Mouse (Mus musculus) kidney, embryonic 14.5 days (tissue): ENCODE results near the gene Ncam1. TPM values are rescaled to one million over a fixed set of nuclear protein-coding genes. Genes with fewer than 3 reads are reported as not detected.

ENCODE experiments used
- ATAC-seq: fragments of 200-750 bp; cut with Nextera tagmentation; 2 replicates; pipeline ENCODE4 v1.8.0; 2017; ENCODE audit warnings: moderate number of reproducible peaks, mild to moderate bottlenecking, moderate TSS enrichment, moderate library complexity; ENCODE audit not compliant: low FRiP score, low TSS enrichment
- H3K27ac ChIP-seq: fragments of 300-500 bp; sonication (generic); 2 replicates; pipeline ENCODE4 v1.5.1; 2014; ENCODE audit warnings: low read depth, mild to moderate bottlenecking, low read length, moderate library complexity, mixed read lengths
- H3K27me3 ChIP-seq: fragments of 300-500 bp; sonication (generic); 2 replicates; pipeline ENCODE4 v1.6.1; 2014; ENCODE audit warnings: mild to moderate bottlenecking, low read length; ENCODE audit not compliant: control insufficient read depth, insufficient read depth
- H3K36me3 ChIP-seq: fragments of 300-500 bp; sonication (generic); 2 replicates; pipeline ENCODE4 v1.6.1; 2014; ENCODE audit warnings: low read length, mixed read lengths; ENCODE audit not compliant: control insufficient read depth, insufficient read depth
- H3K4me1 ChIP-seq: fragments of 300-500 bp; sonication (generic); 2 replicates; pipeline ENCODE4 v1.6.1; 2014; ENCODE audit warnings: low read length, mixed read lengths; ENCODE audit not compliant: control insufficient read depth, insufficient read depth
- H3K4me2 ChIP-seq: fragments of 300-500 bp; sonication (generic); replicated peaks from 2 replicates; pipeline ENCODE4 v1.6.1; 2014; ENCODE audit warnings: low read depth, mild to moderate bottlenecking, low read length
- H3K4me3 ChIP-seq: fragments of 300-500 bp; sonication (generic); 2 replicates; pipeline ENCODE4 v1.5.1; 2014; ENCODE audit warnings: mild to moderate bottlenecking, low read length
- H3K9ac ChIP-seq: fragments of 300-500 bp; sonication (generic); 2 replicates; pipeline ENCODE4 v1.6.1; 2014; ENCODE audit warnings: low read depth, mild to moderate bottlenecking, low read length, moderate library complexity
- H3K9me3 ChIP-seq: fragments of 300-500 bp; sonication (generic); 2 replicates; pipeline ENCODE4 v1.6.1; 2016; ENCODE audit warnings: low read length; ENCODE audit not compliant: control insufficient read depth
- WGBS: fragments of 180-500 bp; shearing (Covaris S2); extraction: QIAGEN DNeasy Blood & Tissue Kit; methylation state at CpG from one replicate; pipeline ENCODE4 v1.1.7; 2014; 5-methylcytosine and 5-hydroxymethylcytosine counted together
- polyA plus RNA-seq: library from polyadenylated mRNA; unstranded; fragments of >200 nt; fragmentation: Nextera tagmentation; extraction: Ambion mirVana; gene quantifications from 2 replicates; pipeline ENCODE4 v1.2.1, GENCODE M21; 2014

Gene Ncam1
- polyA plus RNA-seq, 1 experiment from 2014 or later = 126 TPM

GRCm38 (mm10) chr9:49608191-49608590, 190.5 kb downstream of the Ncam1 start:
- no peaks in the 10 kb centered on the region for H3K36me3 ChIP-seq
- 0 out of 2 replicates have a peak, but pooled peaks cover 4% of the 10 kb centered on the region for H3K4me1 ChIP-seq
- no peak overlapping the region for H3K4me3 ChIP-seq
- no peak overlapping the region for H3K9ac ChIP-seq
- H3K27me3 ChIP-seq = no peaks in the 10 kb centered on the region
- no peak overlapping the region for H3K4me2 ChIP-seq
- H3K27ac ChIP-seq = no peak overlapping the region
- WGBS = 37% methylated on average over 2 of the region's 2 CpGs
- no peak for ATAC-seq
- H3K9me3 ChIP-seq = no peaks in the 10 kb centered on the region

- Histone ChIP-seq H3K9ac (no peak overlapping the region), H3K9me3 (no peaks in the 10 kb centered on the region), H3K27ac (no peak overlapping the region), H3K36me3 (no peaks in the 10 kb centered on the region), H3K4me1 (0 out of 2 replicates have a peak, but pooled peaks cover 4% of the 10 kb centered on the region), H3K4me2 (no peak overlapping the region), H3K4me3 (no peak overlapping the region), H3K27me3 (no peaks in the 10 kb centered on the region)
- 31% methylated on average over 2 of the region's 2 CpGs for WGBS
- no peak for ATAC-seq
Observed at GRCm38 (mm10) chr9:49606717-49607116, 192.0 kb downstream of the Ncam1 start.

- H3K27ac ChIP-seq = no peak overlapping the region
- 36% methylated on average over 5 of the region's 5 CpGs for WGBS
- H3K27me3 ChIP-seq = no peaks in the 10 kb centered on the region
- H3K4me3 ChIP-seq = no peak overlapping the region
- H3K4me1 ChIP-seq = 0 out of 2 replicates have a peak, but pooled peaks cover 4% of the 10 kb centered on the region
- peak; percentile 35; the same call in 1 of the 2 replicates for ATAC-seq
- no peaks in the 10 kb centered on the region for H3K9me3 ChIP-seq
- no peak overlapping the region for H3K9ac ChIP-seq
- no peaks in the 10 kb centered on the region for H3K36me3 ChIP-seq
- H3K4me2 ChIP-seq = no peak overlapping the region
Observed at GRCm38 (mm10) chr9:49606317-49606716, 192.4 kb downstream of the Ncam1 start.

GRCm38 (mm10) chr9:49605791-49606190, 192.9 kb downstream of the Ncam1 start:
- no peak overlapping the region for H3K27ac ChIP-seq
- no peak overlapping the region for H3K4me2 ChIP-seq
- H3K9ac ChIP-seq = no peak overlapping the region
- 0 out of 2 replicates have a peak, but pooled peaks cover 4% of the 10 kb centered on the region for H3K4me1 ChIP-seq
- H3K4me3 ChIP-seq = no peak overlapping the region
- WGBS = 51% methylated on average over 4 of the region's 4 CpGs
- no peaks in the 10 kb centered on the region for H3K36me3 ChIP-seq
- no peak for ATAC-seq
- no peaks in the 10 kb centered on the region for H3K9me3 ChIP-seq
- H3K27me3 ChIP-seq = no peaks in the 10 kb centered on the region

- H3K36me3 ChIP-seq = no peaks in the 10 kb centered on the region
- no peak overlapping the region for H3K27ac ChIP-seq
- no peak overlapping the region for H3K4me3 ChIP-seq
- H3K9me3 ChIP-seq = no peaks in the 10 kb centered on the region
- H3K9ac ChIP-seq = no peak overlapping the region
- no peak overlapping the region for H3K4me2 ChIP-seq
- no peak for ATAC-seq
- WGBS = 88% methylated on average over 3 of the region's 3 CpGs
- no peaks in the 10 kb centered on the region for H3K27me3 ChIP-seq
- 0 out of 2 replicates have a peak, but pooled peaks cover 4% of the 10 kb centered on the region for H3K4me1 ChIP-seq
Observed at GRCm38 (mm10) chr9:49605351-49605750, 193.4 kb downstream of the Ncam1 start.

GRCm38 (mm10) chr9:49601215-49601614, 197.5 kb downstream of the Ncam1 start:
- Histone ChIP-seq H3K9ac (no peak overlapping the region), H3K9me3 (no peaks in the 10 kb centered on the region), H3K4me2 (no peak overlapping the region), H3K4me3 (no peak overlapping the region), H3K27ac (no peak overlapping the region), H3K4me1 (0 out of 2 replicates have a peak, but pooled peaks cover 2% of the 10 kb centered on the region), H3K36me3 (no peaks in the 10 kb centered on the region), H3K27me3 (no peaks in the 10 kb centered on the region)
- WGBS = 71% methylated on average over 4 of the region's 4 CpGs
- no peak for ATAC-seq

GRCm38 (mm10) chr9:49595635-49596348, 202.9 kb downstream of the Ncam1 start:
- Histone ChIP-seq H3K36me3 (no peaks in the 10 kb centered on the region), H3K4me1 (peaks cover 20% of the 10 kb centered on the region), H3K27me3 (no peaks in the 10 kb centered on the region), H3K9ac (peak overlapping the region; percentile 12; the same call in 1 of the 2 replicates), H3K4me2 (peak overlapping the region; percentile 25), H3K27ac (0 out of 2 replicates have a peak overlapping the region, but pooled peaks have one; percentile 47), H3K4me3 (no peak overlapping the region), H3K9me3 (no peaks in the 10 kb centered on the region)
- WGBS = 27% methylated on average over 11 of the region's 11 CpGs
- ATAC-seq = peak; percentile 60; the same call in 1 of the 2 replicates

- H3K9ac ChIP-seq = peak overlapping the region; percentile 12; the same call in 1 of the 2 replicates
Observed at GRCm38 (mm10) chr9:49594876-49595634, 203.7 kb downstream of the Ncam1 start.

More at GRCm38 (mm10) chr9:49594876-49595634, 203.7 kb downstream of the Ncam1 start:
- Histone ChIP-seq H3K27me3 (no peaks in the 10 kb centered on the region), H3K4me1 (peaks cover 20% of the 10 kb centered on the region), H3K4me3 (no peak overlapping the region), H3K9me3 (no peaks in the 10 kb centered on the region), H3K36me3 (no peaks in the 10 kb centered on the region), H3K4me2 (peak overlapping the region; percentile 25), H3K27ac (0 out of 2 replicates have a peak overlapping the region, but pooled peaks have one; percentile 47)
- ATAC-seq = peak; percentile 39; the same call in 1 of the 2 replicates
- WGBS = 29% methylated on average over 7 of the region's 7 CpGs
